Mouse (Mus musculus): ENCODE measurements around the gene Map3k10. TPM values are rescaled to one million over a fixed set of nuclear protein-coding genes. Genes with fewer than 3 reads are reported as not detected.
A peak's percentile ranks its signal among the peaks of the same experiment; 100 is the strongest.
"Not testable (repeated sequence)": the region's sequence is repeated elsewhere in the genome, so short reads cannot be mapped to it uniquely, and the experiment has no call there.

Gene Map3k10
- polyA plus RNA-seq, 1 experiment from 2014 or later: 6.9 TPM

GRCm38 (mm10) chr7:27653681-27654437, 20.5 kb downstream of the Map3k10 start, which contains the start of gene Ttc9b:
Gene Ttc9b, plus strand, starts transcription at chr7:27653915.
- peak within 1 kb of the TSS; percentile 28 for H3K9ac ChIP-seq (replicated peaks; ENCODE audit: low read length)
- WGBS: 3% methylated on average over 58 of the region's 62 CpGs
- H3K4me3 ChIP-seq (ENCODE audit: low read depth, low read length): peak within 1 kb of the TSS; percentile 27
- no peaks in the 10 kb centered on the region for H3K9me3 ChIP-seq (replicated peaks; ENCODE audit: control insufficient read depth, low read length)
- no peaks in the 10 kb centered on the region for H3K36me3 ChIP-seq (replicated peaks; ENCODE audit: control insufficient read depth, insufficient read depth, low read depth, low read length)
- DNase-seq (ENCODE audit: low spot score) (peak; percentile 81), ATAC-seq (replicated peaks; ENCODE audit: insufficient number of reproducible peaks, low FRiP score, low TSS enrichment, low read depth) (peak; percentile 45)
- no peak within 1 kb of the TSS for H3K27ac ChIP-seq (replicated peaks; ENCODE audit: low read depth, low read length)
- H3K27me3 ChIP-seq (ENCODE audit: control insufficient read depth, insufficient read depth, low read length): peaks cover 34% of the 10 kb centered on the region
- peak within 1 kb of the TSS; percentile 68 for H3K4me2 ChIP-seq (ENCODE audit: low read depth, low read length)
- peaks cover 4% of the 10 kb centered on the region for H3K4me1 ChIP-seq (ENCODE audit: control insufficient read depth, insufficient read depth, low read length)

DNA sequence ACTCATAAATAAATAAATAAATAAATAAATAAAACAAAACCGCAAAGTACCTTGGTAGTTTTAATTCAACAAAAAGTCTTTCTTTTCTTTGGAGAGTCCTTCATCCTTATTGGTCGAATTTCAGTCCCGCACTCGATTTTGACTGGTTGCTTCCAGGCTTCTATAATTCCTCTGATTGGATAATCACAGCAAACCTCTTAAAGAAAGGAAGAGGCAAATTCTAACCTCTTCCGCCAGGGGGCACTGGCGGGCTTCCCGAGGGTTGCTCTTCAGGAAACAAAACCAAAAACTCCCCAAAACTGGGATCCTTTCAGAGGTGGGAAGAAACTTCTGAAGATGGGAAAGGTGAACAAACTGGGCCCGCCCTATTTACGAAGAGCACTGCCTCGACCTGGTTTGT, 23.4 kb downstream of the Map3k10 start:
- Histone ChIP-seq H3K27me3 (ENCODE audit: control insufficient read depth, insufficient read depth, low read length) (peaks cover 20% of the 10 kb centered on the region), H3K9me3 (replicated peaks; ENCODE audit: control insufficient read depth, low read length) (no peaks in the 10 kb centered on the region), H3K4me1 (ENCODE audit: control insufficient read depth, insufficient read depth, low read length) (peaks cover 4% of the 10 kb centered on the region), H3K36me3 (replicated peaks; ENCODE audit: control insufficient read depth, insufficient read depth, low read depth, low read length) (no peaks in the 10 kb centered on the region), H3K4me2 (ENCODE audit: low read depth, low read length) (no peak overlapping the region), H3K27ac (replicated peaks; ENCODE audit: low read depth, low read length) (no peak overlapping the region), H3K4me3 (ENCODE audit: low read depth, low read length) (no peak overlapping the region), H3K9ac (replicated peaks; ENCODE audit: low read length) (no peak overlapping the region)
- WGBS: 1% methylated on average over 10 of the region's 10 CpGs
- peak; percentile 90 for DNase-seq (ENCODE audit: low spot score)
- ATAC-seq (replicated peaks; ENCODE audit: insufficient number of reproducible peaks, low FRiP score, low TSS enrichment, low read depth): no peak

GRCm38 (mm10) chr7:27649723-27650122, 24.7 kb downstream of the Map3k10 start:
- DNase-seq (ENCODE audit: low spot score): no peak
- no peaks in the 10 kb centered on the region for H3K9me3 ChIP-seq (replicated peaks; ENCODE audit: control insufficient read depth, low read length)
- H3K27me3 ChIP-seq (ENCODE audit: control insufficient read depth, insufficient read depth, low read length): peaks cover 20% of the 10 kb centered on the region
- no peak overlapping the region for H3K4me2 ChIP-seq (ENCODE audit: low read depth, low read length)
- no peak overlapping the region for H3K4me3 ChIP-seq (ENCODE audit: low read depth, low read length)
- ATAC-seq (replicated peaks; ENCODE audit: insufficient number of reproducible peaks, low FRiP score, low TSS enrichment, low read depth): no peak
- H3K9ac ChIP-seq (replicated peaks; ENCODE audit: low read length): no peak overlapping the region
- no peaks in the 10 kb centered on the region for H3K36me3 ChIP-seq (replicated peaks; ENCODE audit: control insufficient read depth, insufficient read depth, low read depth, low read length)
- 92% methylated on average over 11 of the region's 11 CpGs for WGBS
- no peak overlapping the region for H3K27ac ChIP-seq (replicated peaks; ENCODE audit: low read depth, low read length)
- H3K4me1 ChIP-seq (ENCODE audit: control insufficient read depth, insufficient read depth, low read length): peaks cover 4% of the 10 kb centered on the region

DNA sequence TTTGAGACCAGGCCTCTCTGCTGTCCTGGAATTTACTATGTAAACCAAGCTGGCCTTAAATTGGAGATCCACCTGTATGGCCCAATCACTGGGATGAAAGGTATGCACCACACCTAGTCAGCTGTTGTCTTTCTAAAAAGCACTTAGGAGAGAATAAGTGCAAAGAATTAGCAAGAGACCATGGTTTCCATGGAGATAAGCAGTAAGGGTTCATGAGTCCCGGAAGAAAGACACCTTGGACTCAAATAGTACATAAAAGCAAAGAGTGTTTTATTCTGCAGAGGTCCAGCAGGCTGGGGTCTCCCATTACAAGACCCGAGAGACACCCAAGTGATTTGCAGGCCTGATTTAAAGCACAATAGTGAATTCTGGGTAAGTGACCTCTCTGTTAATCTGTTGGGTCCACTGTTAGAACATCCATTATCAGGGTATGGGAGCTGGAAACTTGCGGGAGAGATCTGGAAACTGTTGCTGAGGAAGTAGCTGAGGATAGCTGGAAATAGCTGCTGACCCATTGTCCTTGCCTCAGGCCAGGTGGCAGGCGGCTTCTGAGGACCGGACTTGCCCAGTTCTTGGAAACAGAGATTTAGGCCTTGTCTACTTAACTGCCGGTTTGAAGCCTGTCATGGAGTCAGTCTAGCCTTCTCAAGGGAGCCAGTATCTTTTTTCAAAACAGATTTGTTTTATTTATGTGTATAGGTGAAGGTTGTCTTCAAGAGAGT, 27.0 kb downstream of the Map3k10 start:
- no peaks in the 10 kb centered on the region for H3K36me3 ChIP-seq (replicated peaks; ENCODE audit: control insufficient read depth, insufficient read depth, low read depth, low read length)
- WGBS: 81% methylated on average over 6 of the region's 6 CpGs
- H3K9me3 ChIP-seq (replicated peaks; ENCODE audit: control insufficient read depth, low read length): no peaks in the 10 kb centered on the region
- no peak overlapping the region for H3K27ac ChIP-seq (replicated peaks; ENCODE audit: low read depth, low read length)
- ATAC-seq (replicated peaks; ENCODE audit: insufficient number of reproducible peaks, low FRiP score, low TSS enrichment, low read depth) (no peak), DNase-seq (ENCODE audit: low spot score) (no peak)
- peaks cover 2% of the 10 kb centered on the region; the same call in 1 of the 2 replicates for H3K27me3 ChIP-seq (ENCODE audit: control insufficient read depth, insufficient read depth, low read length)
- H3K9ac ChIP-seq (replicated peaks; ENCODE audit: low read length): no peak overlapping the region
- no peak overlapping the region for H3K4me3 ChIP-seq (ENCODE audit: low read depth, low read length)
- H3K4me1 ChIP-seq (ENCODE audit: control insufficient read depth, insufficient read depth, low read length): no peaks in the 10 kb centered on the region
- H3K4me2 ChIP-seq (ENCODE audit: low read depth, low read length): no peak overlapping the region

DNA sequence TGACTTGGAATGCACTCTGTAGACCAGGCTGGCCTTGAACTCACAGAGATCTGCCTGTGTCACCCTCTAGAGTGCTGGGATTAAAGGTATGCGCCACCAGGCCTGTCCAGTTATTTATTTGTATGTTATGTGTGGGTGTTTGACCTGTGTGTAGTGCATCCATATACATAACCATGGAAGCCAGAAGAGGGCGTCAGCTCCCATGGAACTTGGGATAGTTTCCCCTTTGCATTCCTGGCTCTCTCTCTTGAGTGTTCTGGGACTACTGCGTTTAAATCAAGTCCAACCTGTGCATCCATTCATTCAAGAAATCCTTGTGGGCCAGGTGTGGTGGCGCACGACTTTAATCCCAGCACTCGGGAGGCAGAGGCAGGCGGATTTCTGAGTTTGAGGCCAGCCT, 27.9 kb downstream of the Map3k10 start:
- H3K4me3 ChIP-seq (ENCODE audit: low read depth, low read length): no peak overlapping the region
- no peak overlapping the region for H3K9ac ChIP-seq (replicated peaks; ENCODE audit: low read length)
- DNase-seq (ENCODE audit: low spot score) (no peak), ATAC-seq (replicated peaks; ENCODE audit: insufficient number of reproducible peaks, low FRiP score, low TSS enrichment, low read depth) (no peak)
- no peaks in the 10 kb centered on the region for H3K4me1 ChIP-seq (ENCODE audit: control insufficient read depth, insufficient read depth, low read length)
- no peak overlapping the region for H3K27ac ChIP-seq (replicated peaks; ENCODE audit: low read depth, low read length)
- H3K9me3 ChIP-seq (replicated peaks; ENCODE audit: control insufficient read depth, low read length): no peaks in the 10 kb centered on the region
- H3K27me3 ChIP-seq (ENCODE audit: control insufficient read depth, insufficient read depth, low read length): no peaks in the 10 kb centered on the region
- no peak overlapping the region for H3K4me2 ChIP-seq (ENCODE audit: low read depth, low read length)
- no peaks in the 10 kb centered on the region for H3K36me3 ChIP-seq (replicated peaks; ENCODE audit: control insufficient read depth, insufficient read depth, low read depth, low read length)
- 82% methylated on average over 7 of the region's 7 CpGs for WGBS

- WGBS: 36% methylated on average over 1 of the region's 1 CpGs
- ATAC-seq (replicated peaks; ENCODE audit: insufficient number of reproducible peaks, low FRiP score, low TSS enrichment, low read depth) (no peak), DNase-seq (ENCODE audit: low spot score) (no peak)
Observed at GRCm38 (mm10) chr7:27644471-27644870, 29.9 kb downstream of the Map3k10 start.

DNA sequence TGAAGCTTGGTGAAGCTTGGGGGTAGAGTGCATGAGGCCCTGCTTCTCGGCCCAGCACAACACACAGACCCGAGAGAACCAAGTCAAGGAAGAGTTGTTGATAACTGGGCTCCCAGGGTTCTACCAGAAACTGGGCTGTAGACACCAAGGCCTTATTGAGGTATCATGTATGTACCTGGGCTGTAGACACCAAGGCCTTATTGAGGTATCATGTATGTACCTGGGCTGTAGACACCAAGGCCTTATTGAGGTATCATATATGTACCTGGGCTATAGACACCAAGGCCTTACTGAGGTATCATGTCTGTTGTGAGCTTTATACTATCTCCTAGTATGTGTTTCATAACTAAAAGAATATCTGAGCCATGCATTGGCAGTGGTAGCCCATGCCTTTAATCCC, 39.3 kb downstream of the Map3k10 start:
- H3K4me3 ChIP-seq (ENCODE audit: low read depth, low read length); H3K27ac ChIP-seq (replicated peaks; ENCODE audit: low read depth, low read length); H3K27me3 ChIP-seq (ENCODE audit: control insufficient read depth, insufficient read depth, low read length); DNase-seq (ENCODE audit: low spot score); H3K9ac ChIP-seq (replicated peaks; ENCODE audit: low read length); H3K36me3 ChIP-seq (replicated peaks; ENCODE audit: control insufficient read depth, insufficient read depth, low read depth, low read length); H3K4me1 ChIP-seq (ENCODE audit: control insufficient read depth, insufficient read depth, low read length); H3K4me2 ChIP-seq (ENCODE audit: low read depth, low read length); H3K9me3 ChIP-seq (replicated peaks; ENCODE audit: control insufficient read depth, low read length); ATAC-seq (replicated peaks; ENCODE audit: insufficient number of reproducible peaks, low FRiP score, low TSS enrichment, low read depth): not testable (repeated sequence)
- WGBS: 100% methylated on average over 2 of the region's 2 CpGs

More at GRCm38 (mm10) chr7:27644471-27644870, 29.9 kb downstream of the Map3k10 start:
- H3K4me3 ChIP-seq (ENCODE audit: low read depth, low read length): no peak overlapping the region
- no peaks in the 10 kb centered on the region for H3K9me3 ChIP-seq (replicated peaks; ENCODE audit: control insufficient read depth, low read length)
- H3K4me1 ChIP-seq (ENCODE audit: control insufficient read depth, insufficient read depth, low read length): no peaks in the 10 kb centered on the region
- no peak overlapping the region for H3K27ac ChIP-seq (replicated peaks; ENCODE audit: low read depth, low read length)
- H3K27me3 ChIP-seq (ENCODE audit: control insufficient read depth, insufficient read depth, low read length): no peaks in the 10 kb centered on the region
- H3K4me2 ChIP-seq (ENCODE audit: low read depth, low read length): no peak overlapping the region
- H3K9ac ChIP-seq (replicated peaks; ENCODE audit: low read length): no peak overlapping the region
- H3K36me3 ChIP-seq (replicated peaks; ENCODE audit: control insufficient read depth, insufficient read depth, low read depth, low read length): no peaks in the 10 kb centered on the region

DNA sequence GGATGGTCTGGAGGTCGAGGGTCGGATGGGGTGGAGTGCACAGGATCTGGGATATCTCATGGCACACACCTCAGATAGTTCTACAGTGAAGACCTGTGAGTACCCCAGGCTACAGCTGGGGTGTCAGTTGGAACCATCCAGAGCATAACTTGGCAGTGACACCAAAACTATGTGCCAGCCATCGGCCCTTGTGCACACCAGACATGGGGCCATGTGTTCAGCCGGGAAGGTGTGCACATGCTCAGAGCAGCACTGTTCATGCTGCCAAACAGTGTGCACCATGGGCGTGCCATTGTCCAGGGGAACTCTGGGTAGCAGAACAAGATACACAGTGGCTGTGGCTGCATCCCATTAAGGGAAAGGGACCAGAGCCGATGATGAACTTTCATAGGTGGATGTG, 39.7 kb downstream of the Map3k10 start:
- Histone ChIP-seq H3K36me3 (replicated peaks; ENCODE audit: control insufficient read depth, insufficient read depth, low read depth, low read length) (no peaks in the 10 kb centered on the region; the same call in none of the 2 replicates), H3K27ac (replicated peaks; ENCODE audit: low read depth, low read length) (no peak overlapping the region), H3K9ac (replicated peaks; ENCODE audit: low read length) (no peak overlapping the region), H3K4me1 (ENCODE audit: control insufficient read depth, insufficient read depth, low read length) (no peaks in the 10 kb centered on the region), H3K4me3 (ENCODE audit: low read depth, low read length) (no peak overlapping the region), H3K27me3 (ENCODE audit: control insufficient read depth, insufficient read depth, low read length) (no peaks in the 10 kb centered on the region), H3K4me2 (ENCODE audit: low read depth, low read length) (no peak overlapping the region), H3K9me3 (replicated peaks; ENCODE audit: control insufficient read depth, low read length) (no peaks in the 10 kb centered on the region)
- DNase-seq (ENCODE audit: low spot score) (no peak), ATAC-seq (replicated peaks; ENCODE audit: insufficient number of reproducible peaks, low FRiP score, low TSS enrichment, low read depth) (no peak)
- WGBS: 95% methylated on average over 6 of the region's 6 CpGs

All from embryonic facial prominence, embryonic 11.5 days (tissue).